Mouse (Mus musculus) midbrain, embryonic 16.5 days (tissue): ENCODE results near the gene Lonp2. TPM values are rescaled to one million over a fixed set of nuclear protein-coding genes. Genes with fewer than 3 reads are reported as not detected.

Experiments
- ATAC-seq: fragments of 200-750 bp; cut with Nextera tagmentation; 2 replicates; pipeline ENCODE4 v1.8.0; 2017; ENCODE audit warnings: moderate TSS enrichment
- H3K27ac ChIP-seq: fragments of 300-500 bp; sonication (generic); 2 replicates; pipeline ENCODE4 v1.5.1; 2014; ENCODE audit warnings: mild to moderate bottlenecking, low read length, mixed read lengths
- H3K27me3 ChIP-seq: fragments of 300-500 bp; sonication (generic); 2 replicates; pipeline ENCODE4 v1.6.1; 2014; ENCODE audit warnings: low read depth, low read length, mixed read lengths; ENCODE audit not compliant: control insufficient read depth, insufficient read depth
- H3K36me3 ChIP-seq: fragments of 300-500 bp; sonication (generic); 2 replicates; pipeline ENCODE4 v1.6.1; 2014; ENCODE audit warnings: mild to moderate bottlenecking, low read length, moderate library complexity, mixed read lengths; ENCODE audit not compliant: control insufficient read depth, insufficient read depth
- H3K4me1 ChIP-seq: fragments of 300-500 bp; sonication (generic); 2 replicates; pipeline ENCODE4 v1.6.1; 2014; ENCODE audit warnings: mild to moderate bottlenecking, low read length, mixed read lengths; ENCODE audit not compliant: control insufficient read depth, insufficient read depth
- H3K4me2 ChIP-seq: fragments of 300-500 bp; sonication (generic); 2 replicates; pipeline ENCODE4 v1.6.1; 2014; ENCODE audit warnings: mild to moderate bottlenecking, low read length, mixed read lengths
- H3K4me3 ChIP-seq: fragments of 300-500 bp; sonication (generic); 2 replicates; pipeline ENCODE4 v1.5.1; 2014; ENCODE audit warnings: low read depth, mild to moderate bottlenecking, low read length, moderate library complexity, mixed read lengths
- H3K9ac ChIP-seq: fragments of 300-500 bp; sonication (generic); 2 replicates; pipeline ENCODE4 v1.6.1; 2014; ENCODE audit warnings: low read depth, low read length, mixed read lengths
- H3K9me3 ChIP-seq: fragments of 300-500 bp; sonication (generic); replicated peaks from 2 replicates; pipeline ENCODE4 v1.6.1; 2014; ENCODE audit warnings: mild to moderate bottlenecking, low read length, mixed read lengths; ENCODE audit not compliant: control insufficient read depth, poor library complexity, severe bottlenecking
- WGBS: fragments of 180-500 bp; shearing (Covaris S2); extraction: QIAGEN DNeasy Blood & Tissue Kit; methylation state at CpG from one replicate; pipeline ENCODE4 v1.1.7; 2014; 5-methylcytosine and 5-hydroxymethylcytosine counted together
- polyA plus RNA-seq: library from polyadenylated mRNA; unstranded; fragments of >200 nt; fragmentation: Nextera tagmentation; extraction: Ambion mirVana; gene quantifications from 2 replicates; pipeline ENCODE4 v1.2.1, GENCODE M21; 2015

The Lonp2 gene
- polyA plus RNA-seq, 1 experiment from 2014 or later = 84.8 TPM

- Histone ChIP-seq H3K36me3 (no peaks in the 10 kb centered on the region), H3K27ac (no peak overlapping the region), H3K4me3 (no peak overlapping the region), H3K4me2 (no peak overlapping the region), H3K4me1 (no peaks in the 10 kb centered on the region), H3K9me3 (no peaks in the 10 kb centered on the region), H3K9ac (no peak overlapping the region), H3K27me3 (no peaks in the 10 kb centered on the region)
- WGBS = 47% methylated on average over 6 of the region's 6 CpGs
- no peak for ATAC-seq
Observed at GRCm38 (mm10) chr8:86586642-86587041, 37.2 kb upstream of the Lonp2 start.

- H3K4me2 ChIP-seq = no peak overlapping the region
- H3K4me1 ChIP-seq = no peaks in the 10 kb centered on the region
- WGBS = 95% methylated on average over 5 of the region's 5 CpGs
Observed at GRCm38 (mm10) chr8:86588338-86588737, 35.5 kb upstream of the Lonp2 start.

GRCm38 (mm10) chr8:86593099-86593498 is 30.7 kb upstream of the Lonp2 start:
- Histone ChIP-seq H3K4me1 (no peaks in the 10 kb centered on the region), H3K36me3 (no peaks in the 10 kb centered on the region), H3K9ac (no peak overlapping the region), H3K4me2 (no peak overlapping the region), H3K9me3 (no peaks in the 10 kb centered on the region), H3K27me3 (no peaks in the 10 kb centered on the region), H3K4me3 (no peak overlapping the region), H3K27ac (no peak overlapping the region)
- WGBS = 69% methylated on average over 10 of the region's 10 CpGs
- ATAC-seq = no peak

More at GRCm38 (mm10) chr8:86588338-86588737, 35.5 kb upstream of the Lonp2 start:
- ATAC-seq = no peak
- no peak overlapping the region for H3K4me3 ChIP-seq
- H3K27me3 ChIP-seq = no peaks in the 10 kb centered on the region
- H3K9me3 ChIP-seq = no peaks in the 10 kb centered on the region
- no peaks in the 10 kb centered on the region for H3K36me3 ChIP-seq
- H3K9ac ChIP-seq = no peak overlapping the region
- no peak overlapping the region for H3K27ac ChIP-seq

GRCm38 (mm10) chr8:86594159-86594796 is 29.6 kb upstream of the Lonp2 start:
- H3K4me1 ChIP-seq = no peaks in the 10 kb centered on the region
- H3K9me3 ChIP-seq = no peaks in the 10 kb centered on the region
- no peak for ATAC-seq
- no peak overlapping the region for H3K27ac ChIP-seq
- H3K27me3 ChIP-seq = no peaks in the 10 kb centered on the region
- H3K4me2 ChIP-seq = no peak overlapping the region
- H3K4me3 ChIP-seq = no peak overlapping the region
- H3K9ac ChIP-seq = no peak overlapping the region
- WGBS = 78% methylated on average over 3 of the region's 3 CpGs
- no peaks in the 10 kb centered on the region for H3K36me3 ChIP-seq

GRCm38 (mm10) chr8:86595671-86596070 is 28.2 kb upstream of the Lonp2 start:
- H3K4me1 ChIP-seq = no peaks in the 10 kb centered on the region
- no peaks in the 10 kb centered on the region for H3K36me3 ChIP-seq
- H3K27ac ChIP-seq = no peak overlapping the region
- no peak overlapping the region for H3K4me3 ChIP-seq
- H3K9me3 ChIP-seq = no peaks in the 10 kb centered on the region
- WGBS = 83% methylated on average over 5 of the region's 5 CpGs
- H3K9ac ChIP-seq = no peak overlapping the region
- H3K4me2 ChIP-seq = no peak overlapping the region
- ATAC-seq = no peak
- H3K27me3 ChIP-seq = no peaks in the 10 kb centered on the region

- Histone ChIP-seq H3K36me3 (no peaks in the 10 kb centered on the region), H3K27me3 (no peaks in the 10 kb centered on the region), H3K4me2 (no peak overlapping the region), H3K4me3 (no peak overlapping the region), H3K9me3 (no peaks in the 10 kb centered on the region), H3K27ac (no peak overlapping the region), H3K9ac (no peak overlapping the region), H3K4me1 (no peaks in the 10 kb centered on the region)
- no peak for ATAC-seq
- WGBS = 88% methylated on average over 7 of the region's 7 CpGs
Observed at GRCm38 (mm10) chr8:86597681-86598080, 26.2 kb upstream of the Lonp2 start.

- no peak for ATAC-seq
Observed at GRCm38 (mm10) chr8:86599299-86599698, 24.5 kb upstream of the Lonp2 start.

GRCm38 (mm10) chr8:86600311-86600710 is 23.5 kb upstream of the Lonp2 start:
- Histone ChIP-seq H3K9me3 (no peaks in the 10 kb centered on the region), H3K27me3 (no peaks in the 10 kb centered on the region), H3K27ac (no peak overlapping the region), H3K4me2 (no peak overlapping the region), H3K36me3 (no peaks in the 10 kb centered on the region), H3K4me1 (no peaks in the 10 kb centered on the region), H3K9ac (no peak overlapping the region), H3K4me3 (no peak overlapping the region)
- WGBS = 80% methylated on average over 3 of the region's 3 CpGs
- ATAC-seq = no peak

More at GRCm38 (mm10) chr8:86599299-86599698, 24.5 kb upstream of the Lonp2 start:
- Histone ChIP-seq H3K4me1 (no peaks in the 10 kb centered on the region), H3K27me3 (no peaks in the 10 kb centered on the region), H3K27ac (no peak overlapping the region), H3K36me3 (no peaks in the 10 kb centered on the region), H3K4me2 (no peak overlapping the region), H3K9me3 (no peaks in the 10 kb centered on the region), H3K4me3 (no peak overlapping the region), H3K9ac (no peak overlapping the region)
- WGBS = 90% methylated on average over 6 of the region's 6 CpGs

- H3K9me3 ChIP-seq = no peaks in the 10 kb centered on the region
- no peak for ATAC-seq
- WGBS = 57% methylated on average over 2 of the region's 2 CpGs
- no peaks in the 10 kb centered on the region for H3K27me3 ChIP-seq
- no peaks in the 10 kb centered on the region for H3K4me1 ChIP-seq
- H3K9ac ChIP-seq = no peak overlapping the region
- H3K27ac ChIP-seq = no peak overlapping the region
- no peaks in the 10 kb centered on the region for H3K36me3 ChIP-seq
- H3K4me2 ChIP-seq = no peak overlapping the region
- no peak overlapping the region for H3K4me3 ChIP-seq
Observed at GRCm38 (mm10) chr8:86603174-86603573, 20.7 kb upstream of the Lonp2 start.
